Mouse (Mus musculus) lung, embryonic 14.5 days (tissue): ENCODE measurements around the gene Tgfbr2. TPM values are rescaled to one million over a fixed set of nuclear protein-coding genes. Genes with fewer than 3 reads are reported as not detected.

Experiments used
- ATAC-seq: fragments of 200-750 bp; cut with Nextera tagmentation; 2 replicates; pipeline ENCODE4 v1.8.0; 2017; ENCODE audit warnings: mild to moderate bottlenecking, moderate TSS enrichment, moderate library complexity; ENCODE audit not compliant: insufficient read depth
- DNase-seq: peaks from one replicate; pipeline ENCODE4 v3.0.0-alpha.2; 2015
- H3K27ac ChIP-seq: fragments of 300-500 bp; sonication (generic); 2 replicates; pipeline ENCODE4 v1.5.1; 2014; ENCODE audit warnings: low read depth, mild to moderate bottlenecking, moderate library complexity
- H3K27me3 ChIP-seq: fragments of 300-500 bp; sonication (generic); 2 replicates; pipeline ENCODE4 v1.6.1; 2014; ENCODE audit warnings: low read length, control low read depth; ENCODE audit not compliant: insufficient read depth
- H3K36me3 ChIP-seq: fragments of 300-500 bp; sonication (generic); 2 replicates; pipeline ENCODE4 v1.6.1; 2014; ENCODE audit warnings: control low read depth; ENCODE audit not compliant: insufficient read depth
- H3K4me1 ChIP-seq: fragments of 300-500 bp; sonication (generic); 2 replicates; pipeline ENCODE4 v1.6.1; 2014; ENCODE audit warnings: antibody characterized with exemption, control low read depth; ENCODE audit not compliant: insufficient read depth
- H3K4me2 ChIP-seq: fragments of 300-500 bp; sonication (generic); 2 replicates; pipeline ENCODE4 v1.6.1; 2014; ENCODE audit warnings: mild to moderate bottlenecking
- H3K4me3 ChIP-seq: fragments of 300-500 bp; sonication (generic); 2 replicates; pipeline ENCODE4 v1.5.1; 2014; ENCODE audit warnings: low read depth, low read length
- H3K9ac ChIP-seq: fragments of 300-500 bp; sonication (generic); 2 replicates; pipeline ENCODE4 v1.6.1; 2014
- H3K9me3 ChIP-seq: fragments of 300-500 bp; sonication (generic); 2 replicates; pipeline ENCODE4 v1.6.1; 2016; ENCODE audit warnings: low read depth, low read length, control low read depth
- CTCF ChIP-seq: IDR thresholded peaks from 2 replicates; pipeline ENCODE4 v1.5.1; 2016; ENCODE audit warnings: antibody characterized with exemption, low read depth
- WGBS: fragments of 180-500 bp; shearing (Covaris S2); extraction: QIAGEN DNeasy Blood & Tissue Kit; methylation state at CpG from one replicate; pipeline ENCODE4 v1.1.7; 2014; 5-methylcytosine and 5-hydroxymethylcytosine counted together
- polyA plus RNA-seq: library from polyadenylated mRNA; unstranded; fragments of >200 nt; fragmentation: Nextera tagmentation; extraction: Ambion mirVana; gene quantifications from 2 replicates; pipeline ENCODE4 v1.2.1, GENCODE M21; 2014

The Tgfbr2 gene
- polyA plus RNA-seq, 1 experiment from 2014 or later = 51.3 TPM

GRCm38 (mm10) chr9:116193535-116193881, 18.3 kb upstream of the Tgfbr2 start:
- no peak for ATAC-seq
- Histone ChIP-seq H3K4me1 (no peaks in the 10 kb centered on the region), H3K9ac (no peak overlapping the region), H3K27ac (no peak overlapping the region), H3K4me2 (no peak overlapping the region), H3K27me3 (no peaks in the 10 kb centered on the region), H3K4me3 (no peak overlapping the region), H3K9me3 (no peaks in the 10 kb centered on the region), H3K36me3 (no peaks in the 10 kb centered on the region)
- no peak for DNase-seq
- TF ChIP-seq CTCF = no peak
- 64% methylated on average over 1 of the region's 1 CpGs for WGBS

- no peaks in the 10 kb centered on the region for H3K9me3 ChIP-seq
- H3K36me3 ChIP-seq = no peaks in the 10 kb centered on the region
- H3K27me3 ChIP-seq = no peaks in the 10 kb centered on the region
- H3K9ac ChIP-seq = no peak overlapping the region
- no peak overlapping the region for H3K4me3 ChIP-seq
- DNase-seq (no peak), ATAC-seq (no peak)
- H3K4me2 ChIP-seq = no peak overlapping the region
- 93% methylated on average over 12 of the region's 12 CpGs for WGBS
- H3K4me1 ChIP-seq = no peaks in the 10 kb centered on the region
- no peak for TF ChIP-seq CTCF
- H3K27ac ChIP-seq = no peak overlapping the region
These were observed 17.8 kb upstream of the Tgfbr2 start for GRCm38 (mm10) chr9:116192826-116193534.

- Histone ChIP-seq H3K27ac (no peak overlapping the region), H3K36me3 (no peaks in the 10 kb centered on the region), H3K4me2 (no peak overlapping the region), H3K4me3 (no peak overlapping the region), H3K4me1 (no peaks in the 10 kb centered on the region), H3K27me3 (no peaks in the 10 kb centered on the region), H3K9ac (no peak overlapping the region), H3K9me3 (no peaks in the 10 kb centered on the region)
- TF ChIP-seq CTCF = no peak
- ATAC-seq (no peak), DNase-seq (no peak)
- 61% methylated on average over 7 of the region's 7 CpGs for WGBS
These were observed 17.1 kb upstream of the Tgfbr2 start for GRCm38 (mm10) chr9:116192253-116192652.

GRCm38 (mm10) chr9:116189831-116190230, 14.7 kb upstream of the Tgfbr2 start:
- Histone ChIP-seq H3K9me3 (no peaks in the 10 kb centered on the region), H3K9ac (no peak overlapping the region), H3K4me3 (no peak overlapping the region), H3K4me1 (no peaks in the 10 kb centered on the region), H3K27me3 (no peaks in the 10 kb centered on the region), H3K4me2 (no peak overlapping the region), H3K27ac (no peak overlapping the region), H3K36me3 (no peaks in the 10 kb centered on the region)
- DNase-seq = no peak
- no peak for TF ChIP-seq CTCF
- WGBS = 87% methylated on average over 4 of the region's 4 CpGs
- no peak for ATAC-seq

GRCm38 (mm10) chr9:116188952-116189666, 13.9 kb upstream of the Tgfbr2 start:
- H3K4me3 ChIP-seq = no peak overlapping the region
- no peaks in the 10 kb centered on the region for H3K36me3 ChIP-seq
- no peak overlapping the region for H3K9ac ChIP-seq
- no peaks in the 10 kb centered on the region for H3K4me1 ChIP-seq
- H3K27ac ChIP-seq = no peak overlapping the region
- peak; percentile 55 for DNase-seq
- ATAC-seq = no peak
- 67% methylated on average over 15 of the region's 15 CpGs for WGBS
- H3K4me2 ChIP-seq = no peak overlapping the region
- no peaks in the 10 kb centered on the region for H3K9me3 ChIP-seq
- no peak for TF ChIP-seq CTCF
- H3K27me3 ChIP-seq = no peaks in the 10 kb centered on the region

- ATAC-seq (peak; percentile 74), DNase-seq (peak; percentile 66)
- Histone ChIP-seq H3K4me2 (no peak overlapping the region), H3K4me1 (no peaks in the 10 kb centered on the region), H3K4me3 (no peak overlapping the region), H3K27ac (0 out of 2 replicates have a peak overlapping the region, but pooled peaks have one; percentile 48), H3K36me3 (no peaks in the 10 kb centered on the region), H3K9me3 (no peaks in the 10 kb centered on the region), H3K9ac (no peak overlapping the region), H3K27me3 (no peaks in the 10 kb centered on the region)
- 56% methylated on average over 10 of the region's 10 CpGs for WGBS
- TF ChIP-seq CTCF = no peak
These were observed 12.1 kb upstream of the Tgfbr2 start for GRCm38 (mm10) chr9:116187181-116187731.

- Histone ChIP-seq H3K4me2 (no peak overlapping the region), H3K27ac (no peak overlapping the region), H3K9me3 (no peaks in the 10 kb centered on the region), H3K36me3 (no peaks in the 10 kb centered on the region), H3K9ac (no peak overlapping the region), H3K27me3 (no peaks in the 10 kb centered on the region), H3K4me3 (no peak overlapping the region), H3K4me1 (no peaks in the 10 kb centered on the region)
- no peak for ATAC-seq
- DNase-seq = no peak
- 86% methylated on average over 5 of the region's 5 CpGs for WGBS
- TF ChIP-seq CTCF = no peak
These were observed 9.7 kb upstream of the Tgfbr2 start for GRCm38 (mm10) chr9:116184903-116185302.
